In the genomic region with DNA sequence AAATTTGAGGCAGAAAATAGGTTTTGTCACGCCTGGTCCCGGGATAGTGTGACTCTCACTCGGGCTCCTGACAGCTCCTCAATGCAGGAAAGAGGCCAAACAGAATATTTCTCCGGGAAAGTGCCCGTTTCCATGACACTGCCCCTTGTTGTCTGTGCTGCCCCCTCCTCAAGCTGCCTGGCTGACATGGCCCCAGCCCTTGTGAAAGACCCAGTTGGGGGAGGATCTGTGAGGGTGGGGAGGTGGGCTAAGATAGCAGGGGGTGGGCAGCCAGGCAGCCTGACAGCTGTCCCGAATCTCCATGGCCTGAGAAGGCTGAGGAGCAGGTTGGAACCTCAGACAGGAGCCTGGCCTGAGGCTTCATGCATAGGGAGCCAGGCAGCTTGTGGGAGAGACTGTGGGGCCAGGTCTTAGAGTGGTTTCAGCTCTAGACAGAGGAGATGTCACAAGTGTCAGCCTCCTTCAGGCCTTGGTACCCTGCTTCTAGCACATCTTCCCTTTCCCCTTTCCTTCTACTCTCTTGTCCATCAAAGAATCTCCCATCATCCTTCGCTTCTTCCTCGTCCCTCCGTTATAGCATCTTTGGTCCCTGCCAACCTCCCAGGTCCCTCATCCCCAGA, we compare ENCODE assay signal across 14 mouse cellular contexts.
DNase-seq lines count a peak whose midpoint lies in the region; ATAC-seq and TF ChIP-seq lines count a peak whose summit lies in the region.
"Had no signal": no experiment of that assay in that cellular context is flagged by ENCODE, and none has a peak within 500 bp of the region (broad histone marks: within the 10 kb centered on the region; RNA-seq: fewer than 3 reads in every experiment).

No protein-coding gene starts in this region.

- no peak overlapping the region for H3K4me3 ChIP-seq in intestine, embryonic 14.5 days (ENCODE audit: low read depth, low read length)
- H3K4me3 ChIP-seq in intestine, postnatal 0 days (ENCODE audit: low read depth, low read length), result no peak overlapping the region
- H3K4me3 ChIP-seq in embryonic facial prominence, embryonic 11.5 days (ENCODE audit: low read depth, low read length), result no peak overlapping the region
- no peak overlapping the region for H3K4me3 ChIP-seq in hindbrain, embryonic 13.5 days
- H3K4me3 ChIP-seq in midbrain, postnatal 0 days (ENCODE audit: low read depth, low read length), result no peak overlapping the region

- H3K4me2 ChIP-seq in intestine, embryonic 14.5 days (ENCODE audit: low read length), result no peak overlapping the region
- no peak overlapping the region for H3K4me2 ChIP-seq in intestine, postnatal 0 days (replicated peaks; ENCODE audit: low read depth)
- H3K4me2 ChIP-seq in embryonic facial prominence, embryonic 11.5 days (ENCODE audit: low read depth, low read length), result no peak overlapping the region
- no peak overlapping the region for H3K4me2 ChIP-seq in hindbrain, embryonic 13.5 days
- no peak overlapping the region for H3K4me2 ChIP-seq in midbrain, postnatal 0 days (ENCODE audit: low read depth, low read length, poor library complexity, severe bottlenecking)

- H3K9me3 ChIP-seq in intestine, embryonic 14.5 days (ENCODE audit: control insufficient read depth, low read length), result no peaks in the 10 kb centered on the region
- H3K9me3 ChIP-seq in intestine, postnatal 0 days (ENCODE audit: control insufficient read depth), result no peaks in the 10 kb centered on the region
- H3K9me3 ChIP-seq in embryonic facial prominence, embryonic 11.5 days (replicated peaks; ENCODE audit: control insufficient read depth, low read length), result no peaks in the 10 kb centered on the region
- H3K9me3 ChIP-seq in hindbrain, embryonic 13.5 days, result no peaks in the 10 kb centered on the region
- H3K9me3 ChIP-seq in midbrain, postnatal 0 days (ENCODE audit: low read length), result no peaks in the 10 kb centered on the region

- WGBS in intestine, embryonic 14.5 days, result 49% methylated on average over 9 of the region's 9 CpGs
- WGBS in intestine, postnatal 0 days, result 62% methylated on average over 9 of the region's 9 CpGs
- WGBS in embryonic facial prominence, embryonic 11.5 days, result 39% methylated on average over 9 of the region's 9 CpGs
- WGBS in hindbrain, embryonic 13.5 days, result 21% methylated on average over 9 of the region's 9 CpGs
- 14% methylated on average over 9 of the region's 9 CpGs for WGBS in midbrain, postnatal 0 days

- H3K27me3 ChIP-seq in intestine, embryonic 14.5 days (replicated peaks; ENCODE audit: control insufficient read depth, insufficient read depth, low read length), result 0 out of 2 replicates have a peak, but pooled peaks cover 3% of the 10 kb centered on the region
- peaks cover 12% of the 10 kb centered on the region for H3K27me3 ChIP-seq in intestine, postnatal 0 days (replicated peaks; ENCODE audit: control insufficient read depth, insufficient read depth, low read length)
- peaks cover 41% of the 10 kb centered on the region for H3K27me3 ChIP-seq in embryonic facial prominence, embryonic 11.5 days (ENCODE audit: control insufficient read depth, insufficient read depth, low read length)
- H3K27me3 ChIP-seq in hindbrain, embryonic 13.5 days, result peaks cover 96% of the 10 kb centered on the region
- peaks cover 28% of the 10 kb centered on the region for H3K27me3 ChIP-seq in midbrain, postnatal 0 days (ENCODE audit: insufficient read depth, low read length)

- no peak for TF ChIP-seq CTCF in intestine, postnatal 0 days (IDR thresholded peaks at IDR 0.05; ENCODE audit: low read depth)
- no peak for TF ChIP-seq CTCF in midbrain, postnatal 0 days (IDR thresholded peaks at IDR 0.05)

- H3K27ac ChIP-seq in intestine, embryonic 14.5 days (ENCODE audit: low read depth), result peak overlapping the region; percentile 67; the same call in 1 of the 2 replicates
- no peak overlapping the region for H3K27ac ChIP-seq in intestine, postnatal 0 days (ENCODE audit: low read depth, low read length)
- no peak overlapping the region for H3K27ac ChIP-seq in embryonic facial prominence, embryonic 11.5 days (replicated peaks; ENCODE audit: low read depth, low read length)
- H3K27ac ChIP-seq in hindbrain, embryonic 13.5 days, result peak overlapping the region; percentile 61; the same call in 1 of the 2 replicates
- H3K27ac ChIP-seq in midbrain, postnatal 0 days (ENCODE audit: low read depth, low read length), result no peak overlapping the region

- no peak overlapping the region for H3K9ac ChIP-seq in intestine, embryonic 14.5 days (ENCODE audit: low read length)
- no peak overlapping the region for H3K9ac ChIP-seq in intestine, postnatal 0 days (ENCODE audit: low read depth, low read length)
- no peak overlapping the region for H3K9ac ChIP-seq in embryonic facial prominence, embryonic 11.5 days (replicated peaks; ENCODE audit: low read length)
- H3K9ac ChIP-seq in hindbrain, embryonic 13.5 days, result no peak overlapping the region
- no peak overlapping the region for H3K9ac ChIP-seq in midbrain, postnatal 0 days (replicated peaks; ENCODE audit: low read length, poor library complexity, severe bottlenecking)

- H3K4me1 ChIP-seq in intestine, embryonic 14.5 days (replicated peaks; ENCODE audit: control insufficient read depth, insufficient read depth, low read length), result peaks cover 23% of the 10 kb centered on the region
- no peaks in the 10 kb centered on the region for H3K4me1 ChIP-seq in intestine, postnatal 0 days (replicated peaks; ENCODE audit: control insufficient read depth, insufficient read depth, low read length)
- peaks cover 8% of the 10 kb centered on the region for H3K4me1 ChIP-seq in embryonic facial prominence, embryonic 11.5 days (ENCODE audit: control insufficient read depth, insufficient read depth, low read length)
- peaks cover 79% of the 10 kb centered on the region for H3K4me1 ChIP-seq in hindbrain, embryonic 13.5 days (replicated peaks)
- H3K4me1 ChIP-seq in midbrain, postnatal 0 days (ENCODE audit: insufficient read depth, low read length), result peaks cover 8% of the 10 kb centered on the region; the same call in 1 of the 2 replicates

- ATAC-seq in intestine, embryonic 14.5 days (replicated peaks; ENCODE audit: low FRiP score, low TSS enrichment, low read depth), result no peak
- no peak for ATAC-seq in intestine, postnatal 0 days
- 0 out of 2 replicates have a peak, but pooled peaks have one; percentile 30 for ATAC-seq in embryonic facial prominence, embryonic 11.5 days (replicated peaks; ENCODE audit: insufficient number of reproducible peaks, low FRiP score, low TSS enrichment, low read depth)
- peak; percentile 46; the same call in 1 of the 2 replicates for ATAC-seq in hindbrain, embryonic 13.5 days (ENCODE audit: low FRiP score)
- peak; percentile 56; the same call in 1 of the 2 replicates for ATAC-seq in midbrain, postnatal 0 days (ENCODE audit: low FRiP score)
- ATAC-seq: CD4-positive, CD25-positive, alpha-beta regulatory T cell, adult 4 months; Patski had no signal

- DNase-seq in intestine, embryonic 14.5 days (ENCODE audit: low spot score), result no peak
- no peak for DNase-seq in embryonic facial prominence, embryonic 11.5 days (ENCODE audit: low spot score)
- peak; percentile 72 for DNase-seq in midbrain, postnatal 0 days (ENCODE audit: low spot score)
- no peak for DNase-seq in frontal cortex, postnatal 36 days (ENCODE audit: low spot score in 2 of 2)
- DNase-seq in left cerebral cortex, adult 11 months (ENCODE audit: low spot score), result no peak
- no peak for DNase-seq in kidney, adult 8-10 months
- DNase-seq: adrenal gland, adult 8-10 months; cerebellum, adult 18-20 months; gastrocnemius, postnatal 14 days; spleen, adult 18-20 months had no signal

- no peaks in the 10 kb centered on the region for H3K36me3 ChIP-seq in intestine, embryonic 14.5 days (ENCODE audit: control insufficient read depth, insufficient read depth, low read length)
- H3K36me3 ChIP-seq in intestine, postnatal 0 days (ENCODE audit: control insufficient read depth, insufficient read depth), result no peaks in the 10 kb centered on the region
- no peaks in the 10 kb centered on the region for H3K36me3 ChIP-seq in embryonic facial prominence, embryonic 11.5 days (replicated peaks; ENCODE audit: control insufficient read depth, insufficient read depth, low read depth, low read length)
- H3K36me3 ChIP-seq in hindbrain, embryonic 13.5 days, result no peaks in the 10 kb centered on the region
- H3K36me3 ChIP-seq in midbrain, postnatal 0 days (ENCODE audit: insufficient read depth, low read length), result no peaks in the 10 kb centered on the region

Comparison
In these comparisons a context has a peak if more than half of its experiments do, and no peak if none do; other contexts are left out.
1. H3K27ac ChIP-seq: peak in intestine, embryonic 14.5 days (single experiment) and hindbrain, embryonic 13.5 days (single experiment); none in intestine, postnatal 0 days (single experiment), embryonic facial prominence, embryonic 11.5 days (single experiment) and midbrain, postnatal 0 days (single experiment).
2. ATAC-seq: peak in embryonic facial prominence, embryonic 11.5 days (single experiment), hindbrain, embryonic 13.5 days (single experiment) and midbrain, postnatal 0 days (single experiment); none in intestine, embryonic 14.5 days (single experiment) and intestine, postnatal 0 days (single experiment).